Mouse (Mus musculus) heart, embryonic 14.5 days (tissue): ENCODE measurements around the gene Arl13b. TPM values are rescaled to one million over a fixed set of nuclear protein-coding genes. Genes with fewer than 3 reads are reported as not detected.

Source experiments
- ATAC-seq: fragments of 200-750 bp; cut with Nextera tagmentation; 2 replicates; pipeline ENCODE4 v1.8.0; 2017; ENCODE audit warnings: low read depth, moderate TSS enrichment; ENCODE audit not compliant: insufficient number of reproducible peaks, insufficient read depth, low FRiP score
- H3K27ac ChIP-seq, 2 experiments: fragments of 200-500 bp in 1 of 2; fragments of 300-500 bp in 1 of 2; sonication (generic) in 1 of 2; replicated peaks in 1 of 2; 2 replicates each; pipeline ENCODE4 v1.5.1; 2012 to 2014; ENCODE audit warnings: low read depth in 2 of 2, low read length in 2 of 2, control low read depth in 1 of 2, mild to moderate bottlenecking in 1 of 2, mixed read lengths in 1 of 2; ENCODE audit not compliant: control insufficient read depth in 1 of 2, insufficient read depth in 1 of 2
- H3K27me3 ChIP-seq: fragments of 300-500 bp; sonication (generic); 2 replicates; pipeline ENCODE4 v1.6.1; 2014; ENCODE audit warnings: mild to moderate bottlenecking, low read length, control low read depth; ENCODE audit not compliant: control insufficient read depth, insufficient read depth
- H3K36me3 ChIP-seq: fragments of 300-500 bp; sonication (generic); 2 replicates; pipeline ENCODE4 v1.6.1; 2014; ENCODE audit warnings: mild to moderate bottlenecking, control low read depth, low read length, mixed read lengths; ENCODE audit not compliant: control insufficient read depth, insufficient read depth
- H3K4me1 ChIP-seq, 2 experiments: fragments of 200-500 bp in 1 of 2; fragments of 300-500 bp in 1 of 2; sonication (generic) in 1 of 2; 2 replicates each; pipeline ENCODE4 v1.6.1; 2012 to 2014; ENCODE audit warnings: low read length in 2 of 2, control low read depth in 1 of 2, mixed read lengths in 1 of 2; ENCODE audit not compliant: control insufficient read depth in 2 of 2, insufficient read depth in 2 of 2
- H3K4me2 ChIP-seq: fragments of 300-500 bp; sonication (generic); 2 replicates; pipeline ENCODE4 v1.6.1; 2014; ENCODE audit warnings: mild to moderate bottlenecking, low read length
- H3K4me3 ChIP-seq, 2 experiments: fragments of 200-500 bp in 1 of 2; fragments of 300-500 bp in 1 of 2; sonication (generic) in 1 of 2; 2 replicates each; pipeline ENCODE4 v1.5.1; 2012 to 2014; ENCODE audit warnings: low read length in 2 of 2, mild to moderate bottlenecking in 2 of 2, control low read depth in 1 of 2, low read depth in 1 of 2, moderate library complexity in 1 of 2; ENCODE audit not compliant: control insufficient read depth in 1 of 2, insufficient read depth in 1 of 2
- H3K9ac ChIP-seq: fragments of 300-500 bp; sonication (generic); 2 replicates; pipeline ENCODE4 v1.6.1; 2014; ENCODE audit warnings: mild to moderate bottlenecking, low read length
- H3K9me3 ChIP-seq: fragments of 300-500 bp; sonication (generic); 2 replicates; pipeline ENCODE4 v1.6.1; 2016; ENCODE audit warnings: low read length, control low read depth; ENCODE audit not compliant: control insufficient read depth
- whole genome bisulfite sequencing: fragments of 180-500 bp; shearing (Covaris S2); extraction: QIAGEN DNeasy Blood & Tissue Kit; methylation state at CpG from one replicate; pipeline ENCODE4 v1.1.7; 2014; 5-methylcytosine and 5-hydroxymethylcytosine counted together
- polyA plus RNA-seq: library from polyadenylated mRNA; unstranded; fragments of >200 nt; fragmentation: Nextera tagmentation; extraction: Ambion mirVana; gene quantifications from 2 replicates; pipeline ENCODE4 v1.2.1, GENCODE M21; 2014

Arl13b gene
- polyA plus RNA-seq, 1 experiment from 2014 or later: 9.3 TPM

DNA sequence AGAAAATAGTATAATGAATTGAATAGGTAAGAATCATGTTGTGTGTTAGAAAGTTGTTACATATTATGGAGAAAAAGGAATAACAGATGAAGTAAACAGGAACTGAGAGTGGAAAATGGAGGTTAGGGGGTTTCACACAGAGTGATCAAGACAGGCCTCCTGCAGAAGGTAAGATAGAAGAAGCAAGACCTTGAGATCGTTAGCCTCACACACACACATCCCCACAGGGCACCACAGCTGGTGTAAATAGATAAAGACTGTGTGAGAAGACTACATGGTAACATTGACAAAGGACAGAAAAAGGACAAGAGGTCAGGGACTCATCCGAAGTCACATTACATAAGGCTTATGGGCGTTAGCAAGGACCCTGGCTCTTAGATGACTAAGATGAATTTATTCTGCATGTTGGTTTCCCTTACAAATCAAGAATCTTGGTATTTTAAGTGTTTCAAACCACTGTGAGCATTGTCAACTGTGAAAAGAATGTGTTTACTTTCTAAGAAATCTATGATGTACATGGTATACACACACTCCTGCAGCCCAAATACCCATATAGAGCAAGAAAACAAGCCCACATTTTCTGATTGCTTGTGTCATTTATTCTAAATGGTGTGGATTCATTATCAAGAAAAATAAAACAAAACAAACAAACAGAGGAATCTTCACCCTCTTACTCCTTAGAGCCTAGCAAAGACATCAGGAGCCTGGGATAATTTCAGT, 12.7 kb downstream of the Arl13b start:
- Histone ChIP-seq H3K27me3 (no peaks in the 10 kb centered on the region), H3K27ac (no peak overlapping the region), H3K4me1 (no peaks in the 10 kb centered on the region), H3K36me3 (no peaks in the 10 kb centered on the region), H3K9me3 (no peaks in the 10 kb centered on the region), H3K9ac (no peak overlapping the region), H3K4me2 (no peak overlapping the region), H3K4me3 (no peak overlapping the region)
- 38% methylated on average over 3 of the region's 3 CpGs for WGBS
- no peak for ATAC-seq

DNA sequence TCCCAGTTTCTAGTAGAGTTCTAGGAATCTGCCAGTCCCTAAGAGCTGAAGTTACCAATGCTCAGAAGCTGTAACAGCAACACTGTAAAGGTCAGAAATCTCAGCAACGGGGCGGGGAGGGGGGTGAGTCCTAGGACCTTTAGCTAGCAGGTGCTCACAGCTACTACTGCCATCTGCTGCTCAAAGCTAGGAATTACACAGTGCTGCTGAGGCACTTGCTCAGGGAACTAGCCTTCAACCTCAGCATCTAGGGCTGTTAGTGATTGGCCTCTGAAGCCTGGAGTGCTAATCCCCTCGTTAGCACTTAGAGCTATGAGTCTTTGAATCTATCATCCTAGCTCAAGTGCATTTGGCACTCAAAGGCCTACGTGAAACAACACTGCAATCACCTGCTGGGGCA, 14.4 kb downstream of the Arl13b start:
- no peak for ATAC-seq
- H3K4me2 ChIP-seq: no peak overlapping the region
- H3K4me3 ChIP-seq: no peak overlapping the region
- no peak overlapping the region for H3K9ac ChIP-seq
- WGBS: 21% methylated on average over 4 of the region's 4 CpGs
- no peak overlapping the region for H3K27ac ChIP-seq
- no peaks in the 10 kb centered on the region for H3K27me3 ChIP-seq
- no peaks in the 10 kb centered on the region for H3K4me1 ChIP-seq
- H3K9me3 ChIP-seq: no peaks in the 10 kb centered on the region
- H3K36me3 ChIP-seq: no peaks in the 10 kb centered on the region

DNA sequence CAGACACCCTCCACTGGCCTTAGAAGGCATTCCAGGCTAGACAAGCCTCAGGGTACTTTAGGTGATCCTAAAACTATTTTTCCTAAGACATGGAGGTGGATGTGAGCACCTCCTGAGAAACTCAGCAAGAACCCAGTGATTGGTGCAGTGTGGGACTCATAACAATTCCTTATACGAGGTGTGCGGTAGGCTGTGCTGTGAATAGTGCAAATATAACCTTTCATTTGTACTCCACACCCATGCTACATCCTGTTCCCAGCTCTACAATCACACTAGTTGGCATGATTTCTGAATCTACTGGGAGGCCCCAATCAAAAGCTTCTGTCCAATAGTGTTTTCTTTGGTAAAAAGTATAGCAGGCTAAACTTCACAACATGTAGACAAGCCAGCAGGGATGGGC, 14.8 kb downstream of the Arl13b start:
- no peak overlapping the region for H3K27ac ChIP-seq
- no peak for ATAC-seq
- H3K36me3 ChIP-seq: no peaks in the 10 kb centered on the region; the same call in 1 of the 2 replicates
- 72% methylated on average over 2 of the region's 2 CpGs for WGBS
- no peaks in the 10 kb centered on the region for H3K27me3 ChIP-seq
- no peak overlapping the region for H3K4me3 ChIP-seq
- H3K4me2 ChIP-seq: no peak overlapping the region
- H3K4me1 ChIP-seq: no peaks in the 10 kb centered on the region
- no peak overlapping the region for H3K9ac ChIP-seq
- no peaks in the 10 kb centered on the region for H3K9me3 ChIP-seq

DNA sequence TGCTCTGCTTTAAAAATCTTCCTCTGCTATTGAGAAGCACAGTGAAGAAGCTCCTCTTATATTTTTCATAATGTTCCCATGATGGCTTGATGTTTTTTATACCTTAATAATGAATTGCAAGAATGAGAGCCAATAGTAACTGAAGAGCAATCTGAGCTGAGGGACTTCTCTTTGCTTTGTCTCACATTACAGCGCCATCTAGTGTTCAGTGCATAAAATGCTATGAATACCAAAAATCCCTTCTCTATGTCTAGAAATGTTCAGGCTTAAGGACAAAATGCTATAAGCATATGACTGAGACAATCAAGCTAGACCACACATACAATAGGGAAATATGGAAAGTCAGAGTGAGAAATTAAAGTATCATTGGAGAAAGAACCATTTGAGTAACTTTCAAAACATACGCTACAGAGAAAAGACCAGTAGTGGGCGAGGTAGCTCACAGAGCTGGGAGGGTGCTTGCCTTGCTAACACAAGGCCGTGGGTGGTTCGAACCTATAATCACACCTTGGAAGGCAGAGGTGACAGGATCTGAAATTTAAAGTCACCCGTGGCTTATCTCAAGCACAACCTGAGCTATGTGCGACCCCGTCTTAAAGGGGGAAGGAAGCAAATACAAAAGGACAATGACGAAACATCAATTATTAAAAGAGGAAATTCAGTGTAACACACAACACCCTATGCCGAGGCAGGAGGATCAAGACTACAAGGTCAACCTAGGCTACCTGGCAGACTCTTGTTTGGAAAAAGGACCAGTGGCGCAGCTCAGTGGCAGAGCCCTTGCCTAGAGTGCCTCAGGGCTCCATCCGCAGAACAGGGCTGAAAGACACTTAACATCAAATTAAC, 20.5 kb downstream of the Arl13b start:
- no peak for ATAC-seq
- no peak overlapping the region for H3K9ac ChIP-seq
- no peak overlapping the region for H3K4me2 ChIP-seq
- no peaks in the 10 kb centered on the region for H3K4me1 ChIP-seq
- WGBS: 68% methylated on average over 12 of the region's 12 CpGs
- H3K9me3 ChIP-seq: no peaks in the 10 kb centered on the region
- H3K27me3 ChIP-seq: no peaks in the 10 kb centered on the region
- peaks cover 2% of the 10 kb centered on the region; the same call in 1 of the 2 replicates for H3K36me3 ChIP-seq
- no peak overlapping the region for H3K4me3 ChIP-seq
- no peak overlapping the region for H3K27ac ChIP-seq

DNA sequence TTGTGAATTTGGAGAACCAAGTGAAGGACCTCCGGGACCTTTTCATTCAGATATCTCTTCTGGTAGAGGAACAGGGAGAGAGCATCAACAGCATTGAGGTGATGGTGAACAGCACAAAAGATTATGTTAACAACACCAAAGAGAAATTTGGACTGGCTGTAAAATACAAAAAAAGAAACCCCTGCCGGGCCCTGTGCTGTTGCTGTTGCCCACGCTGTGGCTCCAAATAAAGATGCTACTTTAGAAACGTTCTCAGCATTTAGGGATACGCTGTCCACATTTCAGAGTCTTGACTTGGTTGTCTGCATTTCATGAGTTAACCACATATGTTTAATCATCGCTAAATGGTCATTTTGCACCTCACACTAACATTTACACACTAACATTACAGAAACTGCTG, 24.4 kb downstream of the Arl13b start:
- WGBS: 89% methylated on average over 6 of the region's 6 CpGs
- Histone ChIP-seq H3K36me3 (peaks cover 2% of the 10 kb centered on the region; the same call in 1 of the 2 replicates), H3K9me3 (no peaks in the 10 kb centered on the region), H3K4me1 (no peaks in the 10 kb centered on the region), H3K9ac (no peak overlapping the region), H3K4me2 (no peak overlapping the region), H3K4me3 (no peak overlapping the region), H3K27ac (no peak overlapping the region), H3K27me3 (no peaks in the 10 kb centered on the region)
- ATAC-seq: no peak

DNA sequence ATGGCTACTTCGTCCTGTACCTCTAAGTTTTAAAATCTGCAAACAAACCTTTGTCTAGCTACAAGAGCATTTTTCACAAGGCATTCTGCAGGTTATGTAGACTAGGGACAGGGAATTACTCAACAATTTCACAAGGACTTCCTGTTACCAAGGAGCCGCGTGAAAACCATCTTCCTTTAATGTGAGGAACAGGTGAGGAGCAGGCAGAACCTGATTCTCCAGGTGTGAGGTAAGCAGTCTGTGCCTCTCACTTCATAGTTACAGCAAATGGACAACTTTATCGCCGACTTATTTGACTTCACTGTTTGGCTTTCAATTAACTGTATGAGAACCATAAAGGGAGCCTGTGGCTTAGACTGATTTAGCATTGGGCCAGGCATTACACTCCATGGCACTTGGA, 32.3 kb downstream of the Arl13b start, which contains the start of gene Stx19:
TSS of gene Stx19 (plus strand) at position 186 of the 400 bp plus-strand sequence.
- H3K27ac ChIP-seq: no peak within 1 kb of the TSS
- WGBS: 85% methylated on average over 5 of the region's 5 CpGs
- no peaks in the 10 kb centered on the region for H3K9me3 ChIP-seq
- no peak within 1 kb of the TSS for H3K4me3 ChIP-seq
- no peaks in the 10 kb centered on the region for H3K27me3 ChIP-seq
- H3K9ac ChIP-seq: no peak within 1 kb of the TSS
- 0 out of 2 replicates have a peak, but pooled peaks cover 7% of the 10 kb centered on the region for H3K36me3 ChIP-seq
- H3K4me2 ChIP-seq: no peak within 1 kb of the TSS
- ATAC-seq: no peak
- H3K4me1 ChIP-seq: no peaks in the 10 kb centered on the region

DNA sequence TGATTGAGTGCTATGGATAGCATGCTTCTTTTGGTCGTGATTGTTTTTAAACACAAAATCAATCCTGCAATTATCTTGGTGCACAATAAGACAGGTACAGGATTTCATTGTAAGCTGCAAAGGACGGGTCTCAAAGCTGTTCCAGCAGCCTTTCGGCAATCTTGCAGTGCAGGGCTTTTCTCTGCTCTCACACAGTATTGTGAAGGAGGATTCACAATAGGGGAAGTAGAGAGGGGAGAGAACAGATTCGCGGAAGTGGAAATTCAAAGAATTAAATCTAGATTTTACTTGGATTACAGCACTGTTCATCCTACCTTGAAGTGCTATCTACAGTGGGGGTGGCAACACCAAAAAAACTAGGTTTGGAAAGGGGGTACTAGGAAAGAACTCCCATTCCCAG, 33.0 kb downstream of the Arl13b start:
- Histone ChIP-seq H3K36me3 (0 out of 2 replicates have a peak, but pooled peaks cover 7% of the 10 kb centered on the region), H3K4me1 (no peaks in the 10 kb centered on the region), H3K9ac (no peak overlapping the region), H3K27ac (no peak overlapping the region), H3K4me2 (no peak overlapping the region), H3K27me3 (no peaks in the 10 kb centered on the region), H3K4me3 (no peak overlapping the region), H3K9me3 (no peaks in the 10 kb centered on the region)
- 90% methylated on average over 5 of the region's 5 CpGs for WGBS
- ATAC-seq: no peak
